9 mouse cellular contexts compared by ENCODE assay signal in the genomic region with DNA sequence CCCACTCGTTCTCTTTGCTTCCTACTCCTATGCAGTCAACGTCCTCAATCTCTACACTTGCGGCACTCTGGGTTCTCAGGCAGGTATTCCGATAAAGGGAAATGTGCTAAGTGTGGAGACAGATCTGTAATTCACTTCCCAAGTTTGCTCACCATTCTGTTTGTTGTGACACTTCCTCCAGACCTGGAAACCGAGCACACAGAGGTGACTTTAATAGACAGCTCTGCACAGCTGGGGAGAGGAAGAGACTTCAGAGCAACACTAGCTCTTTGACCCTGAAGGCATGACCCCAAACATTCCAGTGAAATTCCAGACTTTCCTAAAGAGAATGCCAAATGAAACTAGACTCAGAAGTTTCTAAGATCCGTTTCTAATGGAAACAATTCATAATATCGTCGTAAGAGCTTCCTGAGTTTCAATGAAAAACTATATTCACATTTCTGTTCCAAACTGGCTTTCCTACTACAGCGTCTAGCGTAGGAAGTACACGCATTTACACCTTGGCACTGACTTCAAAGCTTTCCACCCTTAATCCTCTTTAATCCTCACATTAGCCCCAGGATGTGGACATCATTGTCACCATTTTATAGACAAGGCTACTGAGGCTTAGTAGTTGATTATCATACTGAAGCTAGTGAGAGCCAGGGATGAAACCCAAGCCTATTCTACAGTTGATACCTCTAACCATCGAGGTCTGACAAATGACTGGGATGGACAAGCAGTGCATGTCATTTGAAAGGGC. TPM values are rescaled to one million over a fixed set of nuclear protein-coding genes. Genes with fewer than 3 reads are reported as not detected.
A peak's percentile ranks its signal among the peaks of the same experiment; 100 is the strongest.
DNase-seq lines count a peak whose midpoint lies in the region; ATAC-seq and TF ChIP-seq lines count a peak whose summit lies in the region.
"Had no signal": no experiment of that assay in that cellular context is flagged by ENCODE, and none has a peak within 500 bp of the region (broad histone marks: within the 10 kb centered on the region; RNA-seq: fewer than 3 reads in every experiment).

No protein-coding gene starts in this region.

- 0 out of 2 replicates have a peak, but pooled peaks cover 9% of the 10 kb centered on the region for H3K4me1 ChIP-seq in lung, embryonic 14.5 days (ENCODE audit: insufficient read depth)

- WGBS in lung, embryonic 14.5 days = 39% methylated on average over 12 of the region's 12 CpGs

- ATAC-seq in lung, embryonic 14.5 days (ENCODE audit: insufficient read depth) = no peak

- H3K27me3 ChIP-seq in lung, embryonic 14.5 days (ENCODE audit: insufficient read depth, low read length) = no peaks in the 10 kb centered on the region
- H3K27me3 ChIP-seq: hindbrain, embryonic 12.5 days; limb, embryonic 13.5 days had no signal

- no peak overlapping the region for H3K4me3 ChIP-seq in lung, embryonic 14.5 days (ENCODE audit: low read depth, low read length)
- H3K4me3 ChIP-seq: hindbrain, embryonic 12.5 days; limb, embryonic 13.5 days had no signal

- no peaks in the 10 kb centered on the region for H3K9me3 ChIP-seq in lung, embryonic 14.5 days (ENCODE audit: low read depth, low read length)
- H3K9me3 ChIP-seq: hindbrain, embryonic 12.5 days; limb, embryonic 13.5 days had no signal

- H3K27ac ChIP-seq in lung, embryonic 14.5 days (ENCODE audit: low read depth) = no peak overlapping the region
- H3K27ac ChIP-seq: hindbrain, embryonic 12.5 days; limb, embryonic 13.5 days had no signal

- no peak overlapping the region for H3K9ac ChIP-seq in lung, embryonic 14.5 days
- H3K9ac ChIP-seq: hindbrain, embryonic 12.5 days; limb, embryonic 13.5 days had no signal

- TF ChIP-seq CTCF in lung, embryonic 14.5 days (IDR thresholded peaks at IDR 0.05; ENCODE audit: low read depth) = no peak

- DNase-seq in lung, embryonic 14.5 days = peak; percentile 46
- no peak for DNase-seq in lung, postnatal 10 days
- peak; percentile 56 for DNase-seq in embryo, embryonic 11 days
- DNase-seq in kidney, adult 9 months = peak; percentile 76
- peak; percentile 77 for DNase-seq in mesoderm, embryonic 11.5 days (ENCODE audit: low read depth, low spot score)
- DNase-seq in layer of hippocampus, adult 11-12 months (ENCODE audit: low spot score) = no peak
- no peak for DNase-seq in cerebellum, adult 11-12 months

- no peak overlapping the region for H3K4me2 ChIP-seq in lung, embryonic 14.5 days
- H3K4me2 ChIP-seq: hindbrain, embryonic 12.5 days; limb, embryonic 13.5 days had no signal

- H3K36me3 ChIP-seq in lung, embryonic 14.5 days (ENCODE audit: insufficient read depth) = no peaks in the 10 kb centered on the region
- H3K36me3 ChIP-seq: hindbrain, embryonic 12.5 days; limb, embryonic 13.5 days had no signal

RNA-seq across cellular contexts. Expression of gene Trak2, which starts 11.9 kb away (rescaled TPM):
- 15.4 and 16.6 TPM in 2 replicates for polyA plus RNA-seq in lung, embryonic 14.5 days (2014; fragmentation: Nextera tagmentation; extraction: Ambion mirVana)

RNA-seq across cellular contexts. Expression of gene Stradb, which starts 12.0 kb away (rescaled TPM):
- 23.7 and 25.9 TPM in 2 replicates for polyA plus RNA-seq in lung, embryonic 14.5 days (2014; fragmentation: Nextera tagmentation; extraction: Ambion mirVana)

Comparison
In these comparisons a context has a peak if more than half of its experiments do, and no peak if none do; other contexts are left out.
1. DNase-seq: peak in lung, embryonic 14.5 days (single experiment), embryo, embryonic 11 days (single experiment), kidney, adult 9 months (single experiment) and mesoderm, embryonic 11.5 days (single experiment); none in lung, postnatal 10 days (single experiment), layer of hippocampus, adult 11-12 months (single experiment) and cerebellum, adult 11-12 months (single experiment).